Mouse (Mus musculus) embryonic facial prominence, embryonic 12.5 days (tissue): ENCODE measurements around the gene Asf1a. TPM values are rescaled to one million over a fixed set of nuclear protein-coding genes. Genes with fewer than 3 reads are reported as not detected.
"Not testable (repeated sequence)": the region's sequence is repeated elsewhere in the genome, so short reads cannot be mapped to it uniquely, and the experiment has no call there.

Experiments
- ATAC-seq: fragments of 200-750 bp; cut with Nextera tagmentation; 2 replicates; pipeline ENCODE4 v1.8.0; 2017; ENCODE audit not compliant: insufficient number of reproducible peaks, insufficient read depth, low FRiP score, low TSS enrichment
- H3K27ac ChIP-seq: fragments of 300-500 bp; sonication (generic); 2 replicates; pipeline ENCODE4 v1.5.1; 2016; ENCODE audit warnings: mild to moderate bottlenecking
- H3K27me3 ChIP-seq: fragments of 300-500 bp; sonication (generic); 2 replicates; pipeline ENCODE4 v1.6.1; 2016; ENCODE audit warnings: mild to moderate bottlenecking, moderate library complexity
- H3K36me3 ChIP-seq: fragments of 300-500 bp; sonication (generic); 2 replicates; pipeline ENCODE4 v1.6.1; 2016; ENCODE audit warnings: mild to moderate bottlenecking
- H3K4me1 ChIP-seq: fragments of 300-500 bp; sonication (generic); 2 replicates; pipeline ENCODE4 v1.6.1; 2016
- H3K4me2 ChIP-seq: fragments of 300-500 bp; sonication (generic); replicated peaks from 2 replicates; pipeline ENCODE4 v1.6.1; 2016; ENCODE audit warnings: mild to moderate bottlenecking, moderate library complexity
- H3K4me3 ChIP-seq: fragments of 300-500 bp; sonication (generic); 2 replicates; pipeline ENCODE4 v1.5.1; 2016; ENCODE audit warnings: mild to moderate bottlenecking
- H3K9ac ChIP-seq: fragments of 300-500 bp; sonication (generic); 2 replicates; pipeline ENCODE4 v1.6.1; 2016; ENCODE audit warnings: mild to moderate bottlenecking, moderate library complexity
- H3K9me3 ChIP-seq: fragments of 300-500 bp; sonication (generic); 2 replicates; pipeline ENCODE4 v1.6.1; 2016; ENCODE audit warnings: mild to moderate bottlenecking, moderate library complexity
- WGBS: fragments of 180-500 bp; shearing (Covaris S2); methylation state at CpG from one replicate; pipeline ENCODE4 v1.1.7; 2016; 5-methylcytosine and 5-hydroxymethylcytosine counted together
- polyA plus RNA-seq: library from polyadenylated mRNA; unstranded; fragments of >200 nt; fragmentation: Nextera tagmentation; extraction: Ambion mirVana; gene quantifications from 2 replicates; pipeline ENCODE4 v1.2.1, GENCODE M21; 2016

Gene Asf1a
- polyA plus RNA-seq, 1 experiment from 2014 or later: 153 TPM

- H3K4me1 ChIP-seq: peaks cover 5% of the 10 kb centered on the region; the same call in 1 of the 2 replicates
- H3K27ac ChIP-seq: no peak overlapping the region
- 63% methylated on average over 2 of the region's 2 CpGs for WGBS
- H3K9me3 ChIP-seq: no peaks in the 10 kb centered on the region
- H3K27me3 ChIP-seq: no peaks in the 10 kb centered on the region
- ATAC-seq: no peak
- peaks cover 43% of the 10 kb centered on the region for H3K36me3 ChIP-seq
- H3K4me2 ChIP-seq: no peak overlapping the region
- H3K4me3 ChIP-seq: no peak overlapping the region
- H3K9ac ChIP-seq: no peak overlapping the region
Measured at GRCm38 (mm10) chr10:53605328-53605727, 8.8 kb downstream of the Asf1a start.

GRCm38 (mm10) chr10:53608274-53608673, 11.7 kb downstream of the Asf1a start:
- no peak for ATAC-seq
- H3K27ac ChIP-seq: no peak overlapping the region
- H3K4me2 ChIP-seq: no peak overlapping the region
- H3K27me3 ChIP-seq: no peaks in the 10 kb centered on the region
- no peaks in the 10 kb centered on the region for H3K4me1 ChIP-seq
- H3K9ac ChIP-seq: no peak overlapping the region
- WGBS: 73% methylated on average over 2 of the region's 2 CpGs
- peaks cover 48% of the 10 kb centered on the region for H3K36me3 ChIP-seq
- H3K9me3 ChIP-seq: no peaks in the 10 kb centered on the region
- H3K4me3 ChIP-seq: no peak overlapping the region

GRCm38 (mm10) chr10:53612172-53612571, 15.6 kb downstream of the Asf1a start:
- Histone ChIP-seq H3K4me1 (no peaks in the 10 kb centered on the region), H3K27ac (no peak overlapping the region), H3K36me3 (peaks cover 53% of the 10 kb centered on the region), H3K9me3 (no peaks in the 10 kb centered on the region), H3K4me3 (no peak overlapping the region), H3K27me3 (no peaks in the 10 kb centered on the region), H3K9ac (no peak overlapping the region), H3K4me2 (no peak overlapping the region)
- ATAC-seq: no peak
- WGBS: 76% methylated on average over 1 of the region's 1 CpGs

GRCm38 (mm10) chr10:53613955-53614354, 17.4 kb downstream of the Asf1a start:
- Histone ChIP-seq H3K9me3 (no peaks in the 10 kb centered on the region), H3K36me3 (peaks cover 43% of the 10 kb centered on the region), H3K4me1 (no peaks in the 10 kb centered on the region), H3K4me3 (no peak overlapping the region), H3K4me2 (no peak overlapping the region), H3K9ac (no peak overlapping the region), H3K27me3 (no peaks in the 10 kb centered on the region), H3K27ac (no peak overlapping the region)
- 81% methylated on average over 1 of the region's 1 CpGs for WGBS
- ATAC-seq: no peak

GRCm38 (mm10) chr10:53615850-53616616, 19.5 kb downstream of the Asf1a start:
- WGBS: 91% methylated on average over 8 of the region's 8 CpGs

DNA sequence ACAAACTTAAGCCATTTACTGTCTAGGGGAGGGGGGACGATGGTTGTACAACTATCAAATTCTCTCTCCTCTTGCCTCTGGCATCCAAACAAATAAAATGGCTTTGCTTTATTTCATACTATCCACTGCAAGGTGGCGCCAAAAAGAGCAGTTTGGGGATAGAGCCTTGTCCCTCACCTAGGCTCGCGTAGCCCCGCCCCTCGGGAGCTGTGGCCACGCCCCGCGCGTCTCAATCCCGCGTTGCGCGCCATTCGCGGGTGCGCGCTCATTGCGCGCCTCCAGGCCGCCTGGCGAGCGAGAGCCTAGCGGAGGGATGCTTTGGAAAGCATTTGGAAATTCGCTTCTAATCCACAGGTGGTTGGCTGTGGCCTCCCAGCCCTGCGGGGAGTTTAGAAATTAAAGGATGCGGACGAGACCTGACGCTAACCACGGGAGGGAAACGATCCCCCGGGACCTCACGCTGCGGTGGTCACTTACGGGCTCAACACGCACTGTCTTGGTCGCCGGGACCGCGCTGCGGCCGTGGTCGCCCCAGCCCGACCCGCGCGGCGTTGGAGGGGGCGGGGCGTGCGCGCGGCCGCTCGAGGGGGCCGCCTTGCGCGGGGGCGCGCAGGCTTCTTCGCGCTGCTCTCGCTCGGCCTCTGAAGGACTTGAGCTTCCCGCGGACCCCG, 32.8 kb downstream of the Asf1a start:
- Histone ChIP-seq H3K4me3 (peak overlapping the region; percentile 75), H3K9ac (peak overlapping the region; percentile 78), H3K27me3 (no peaks in the 10 kb centered on the region), H3K27ac (peak overlapping the region; percentile 96), H3K36me3 (peaks cover 8% of the 10 kb centered on the region), H3K4me1 (peaks cover 9% of the 10 kb centered on the region; the same call in 1 of the 2 replicates), H3K9me3 (no peaks in the 10 kb centered on the region), H3K4me2 (peak overlapping the region; percentile 36)
- under 1% methylated on average over 66 of the region's 67 CpGs for WGBS
- peak; percentile 67 for ATAC-seq

More at GRCm38 (mm10) chr10:53615850-53616616, 19.5 kb downstream of the Asf1a start:
- H3K4me1 ChIP-seq: no peaks in the 10 kb centered on the region
- H3K9me3 ChIP-seq: no peaks in the 10 kb centered on the region
- H3K36me3 ChIP-seq: peaks cover 38% of the 10 kb centered on the region
- no peak overlapping the region for H3K9ac ChIP-seq
- no peak overlapping the region for H3K4me2 ChIP-seq
- H3K4me3 ChIP-seq: no peak overlapping the region
- ATAC-seq: no peak
- H3K27me3 ChIP-seq: no peaks in the 10 kb centered on the region
- H3K27ac ChIP-seq: no peak overlapping the region

DNA sequence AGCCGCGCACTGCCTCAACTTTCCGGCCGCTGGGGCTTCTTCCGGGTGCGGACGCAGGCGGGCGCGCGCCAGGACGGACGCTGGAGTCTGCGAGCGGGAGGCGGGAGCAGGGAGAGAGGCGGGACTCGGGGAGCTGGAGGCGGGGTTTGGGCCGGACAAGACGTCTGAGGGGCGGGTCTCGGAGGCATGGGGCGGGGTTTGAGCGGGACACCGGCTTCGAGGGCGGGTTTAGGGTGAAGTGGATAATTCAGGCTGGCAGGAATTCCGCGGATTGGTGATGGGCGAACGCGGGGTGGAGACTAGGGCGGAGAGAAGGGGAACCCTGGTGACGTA, 33.3 kb downstream of the Asf1a start:
- Histone ChIP-seq H3K9me3 (no peaks in the 10 kb centered on the region), H3K36me3 (peaks cover 7% of the 10 kb centered on the region), H3K9ac (peak overlapping the region; percentile 78), H3K4me3 (peak overlapping the region; percentile 75), H3K27ac (peak overlapping the region; percentile 96), H3K4me1 (peaks cover 9% of the 10 kb centered on the region; the same call in 1 of the 2 replicates), H3K27me3 (no peaks in the 10 kb centered on the region), H3K4me2 (peak overlapping the region; percentile 36)
- WGBS: under 1% methylated on average over 35 of the region's 35 CpGs
- ATAC-seq: peak; percentile 96

DNA sequence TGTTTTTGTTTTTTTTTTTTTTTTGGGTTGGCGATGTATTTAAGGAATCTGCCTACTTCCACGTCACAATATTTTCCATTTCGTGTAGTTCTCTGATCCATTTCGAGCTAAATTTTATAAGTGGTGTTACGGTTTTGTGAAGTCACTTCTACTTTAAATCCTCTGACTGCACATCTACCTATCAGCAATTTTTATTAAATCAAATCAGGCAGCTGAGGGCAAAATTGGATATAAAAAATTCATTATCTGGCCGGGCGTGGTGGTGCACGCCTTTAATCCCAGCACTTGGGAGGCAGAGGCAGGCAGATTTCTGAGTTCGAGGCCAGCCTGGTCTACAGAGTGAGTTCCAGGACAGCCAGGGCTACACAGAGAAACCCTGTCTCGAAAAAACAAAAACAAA, 33.8 kb downstream of the Asf1a start, which contains the start of gene Mcm9:
Gene Mcm9 (minus strand): TSS at position 101 of the 400 bp plus-strand sequence.
- H3K27me3 ChIP-seq, ATAC-seq, H3K9me3 ChIP-seq, H3K36me3 ChIP-seq, H3K4me1 ChIP-seq: not testable (repeated sequence)
- H3K9ac ChIP-seq: peak within 1 kb of the TSS; percentile 78
- H3K4me3 ChIP-seq: peak within 1 kb of the TSS; percentile 75
- 59% methylated on average over 10 of the region's 10 CpGs for WGBS
- peak within 1 kb of the TSS; percentile 36 for H3K4me2 ChIP-seq
- peak within 1 kb of the TSS; percentile 96 for H3K27ac ChIP-seq

DNA sequence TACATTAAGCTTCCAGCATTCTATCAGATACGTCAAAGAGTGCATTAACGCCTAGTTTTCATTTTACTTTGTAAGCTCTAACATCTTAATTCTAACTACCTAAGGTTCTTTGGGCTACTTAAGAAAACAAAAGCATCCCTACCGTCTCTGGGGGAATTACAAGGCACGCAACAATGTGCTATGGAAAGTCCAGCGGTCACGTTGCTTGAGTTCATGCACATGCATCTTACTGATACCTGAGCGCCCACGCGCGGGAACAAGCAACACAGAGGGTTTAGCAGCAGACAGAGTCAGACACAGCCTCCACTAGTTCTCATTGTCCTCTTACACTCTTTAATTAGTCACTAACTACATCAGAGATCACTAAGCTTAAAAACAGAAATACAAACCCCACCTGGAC, 37.6 kb downstream of the Asf1a start:
- no peak for ATAC-seq
- Histone ChIP-seq H3K36me3 (no peaks in the 10 kb centered on the region), H3K9ac (no peak overlapping the region), H3K9me3 (no peaks in the 10 kb centered on the region), H3K27ac (no peak overlapping the region), H3K4me3 (no peak overlapping the region), H3K4me1 (no peaks in the 10 kb centered on the region), H3K27me3 (no peaks in the 10 kb centered on the region), H3K4me2 (no peak overlapping the region)
- WGBS: 80% methylated on average over 10 of the region's 10 CpGs

GRCm38 (mm10) chr10:53635246-53635971, 38.9 kb downstream of the Asf1a start:
- Histone ChIP-seq H3K4me1 (no peaks in the 10 kb centered on the region), H3K9ac (no peak overlapping the region), H3K36me3 (no peaks in the 10 kb centered on the region), H3K27me3 (no peaks in the 10 kb centered on the region), H3K9me3 (no peaks in the 10 kb centered on the region), H3K27ac (no peak overlapping the region), H3K4me3 (no peak overlapping the region), H3K4me2 (no peak overlapping the region)
- no peak for ATAC-seq
- 85% methylated on average over 13 of the region's 13 CpGs for WGBS

DNA sequence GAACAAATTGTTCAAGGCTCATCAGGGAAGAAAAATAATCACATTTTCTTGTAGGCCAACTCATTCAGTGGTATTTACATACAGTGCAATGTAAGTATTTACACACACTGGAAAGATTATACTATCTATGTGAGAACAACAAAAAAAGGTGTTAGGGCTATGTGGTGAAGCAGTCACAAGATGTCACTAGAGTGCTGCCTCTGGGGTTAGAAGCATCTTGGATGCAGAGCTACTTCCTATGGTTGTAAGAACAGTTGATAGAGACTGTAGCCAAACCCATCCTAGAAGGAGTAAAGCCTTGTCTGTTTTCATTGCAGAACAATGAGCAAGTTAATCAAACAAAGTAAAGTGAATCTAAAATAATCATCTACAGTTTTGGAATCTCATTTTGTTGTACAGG, 45.0 kb downstream of the Asf1a start:
- H3K36me3 ChIP-seq: no peaks in the 10 kb centered on the region
- H3K27ac ChIP-seq: no peak overlapping the region
- H3K27me3 ChIP-seq: no peaks in the 10 kb centered on the region
- H3K4me3 ChIP-seq: no peak overlapping the region
- ATAC-seq: no peak
- no peak overlapping the region for H3K9ac ChIP-seq
- H3K4me2 ChIP-seq: no peak overlapping the region
- H3K9me3 ChIP-seq: no peaks in the 10 kb centered on the region
- H3K4me1 ChIP-seq: no peaks in the 10 kb centered on the region
